Mouse (Mus musculus): ENCODE data around the gene Kif5a. TPM values are rescaled to one million over a fixed set of nuclear protein-coding genes. Genes with fewer than 3 reads are reported as not detected.

The Kif5a gene
- total RNA-seq, 2 experiments from 2014 or later: 978 to 1,176 TPM

- intact Hi-C loops (cut with DNase I): loop anchor here (5.0 kb wide), 1 partner anchor 104 kb away; the partner anchor contains the start of gene Os9
- DNase-seq (ENCODE audit: low spot score in 2 of 2): no peak
These were observed 36.7 kb downstream of the Kif5a start for GRCm38 (mm10) chr10:127226318-127226895.

GRCm38 (mm10) chr10:127225732-127226131 is 37.4 kb downstream of the Kif5a start:
- intact Hi-C loops (cut with DNase I): loop anchor here (5.0 kb wide), 1 partner anchor 103 kb away; the partner anchor contains the start of gene Os9
- DNase-seq (ENCODE audit: low spot score in 2 of 2): peak; percentile 59 to 75

GRCm38 (mm10) chr10:127225213-127225612 is 37.9 kb downstream of the Kif5a start:
- no peak for DNase-seq (ENCODE audit: low spot score in 2 of 2)
- intact Hi-C loops (cut with DNase I): loop anchor here (5.0 kb wide), 1 partner anchor 103 kb away; the partner anchor contains the start of gene Os9

- intact Hi-C loops (cut with DNase I): no loop called here
- DNase-seq (ENCODE audit: low spot score in 2 of 2): no peak
These were observed 44.8 kb downstream of the Kif5a start for GRCm38 (mm10) chr10:127218339-127218738.

GRCm38 (mm10) chr10:127217177-127217576 is 46.0 kb downstream of the Kif5a start:
- DNase-seq (ENCODE audit: low spot score in 2 of 2): no peak
- intact Hi-C loops (cut with DNase I): no loop called here

GRCm38 (mm10) chr10:127216456-127216855 is 46.7 kb downstream of the Kif5a start:
- DNase-seq (ENCODE audit: low spot score in 2 of 2): no peak

GRCm38 (mm10) chr10:127214422-127214803 is 48.7 kb downstream of the Kif5a start:
- DNase-seq (ENCODE audit: low spot score in 2 of 2): no peak
- intact Hi-C loops (cut with DNase I): no loop called here

More at GRCm38 (mm10) chr10:127216456-127216855, 46.7 kb downstream of the Kif5a start:
- intact Hi-C loops (cut with DNase I): no loop called here

GRCm38 (mm10) chr10:127213704-127214421 is 49.3 kb downstream of the Kif5a start:
- no peak for DNase-seq (ENCODE audit: low spot score in 2 of 2)
- intact Hi-C loops (cut with DNase I): no loop called here

- DNase-seq (ENCODE audit: low spot score in 2 of 2): no peak
- intact Hi-C loops (cut with DNase I): no loop called here
These were observed 49.9 kb downstream of the Kif5a start for GRCm38 (mm10) chr10:127213272-127213671.

- intact Hi-C loops (cut with DNase I): loop anchor here (2.0 kb wide), 1 partner anchor 17 kb away; the partner anchor contains the start of gene Dtx3
- peak; percentile 92 to 94 for DNase-seq (ENCODE audit: low spot score in 2 of 2)
These were observed 51.7 kb downstream of the Kif5a start, which contains the start of gene Pip4k2c for GRCm38 (mm10) chr10:127211414-127211854. Gene Pip4k2c (minus strand): TSS chr10:127211585.

GRCm38 (mm10) chr10:127210961-127211405 is 52.2 kb downstream of the Kif5a start:
- intact Hi-C loops (cut with DNase I): loop anchor here (2.0 kb wide), 1 partner anchor 16 kb away; the partner anchor contains the start of gene Dtx3

GRCm38 (mm10) chr10:127209928-127210570 is 53.1 kb downstream of the Kif5a start:
- intact Hi-C loops (cut with DNase I): loop anchor here (2.0 kb wide), 1 partner anchor 15 kb away; the partner anchor contains the start of gene Dtx3
- DNase-seq (ENCODE audit: low spot score in 2 of 2): peak in 1 of 2 experiments; percentile 68

More at GRCm38 (mm10) chr10:127210961-127211405, 52.2 kb downstream of the Kif5a start:
- no peak for DNase-seq (ENCODE audit: low spot score in 2 of 2)

- no peak for DNase-seq (ENCODE audit: low spot score in 2 of 2)
- intact Hi-C loops (cut with DNase I): no loop called here
These were observed 54.2 kb downstream of the Kif5a start for GRCm38 (mm10) chr10:127208921-127209320.

GRCm38 (mm10) chr10:127205373-127205772 is 57.8 kb downstream of the Kif5a start:
- DNase-seq (ENCODE audit: low spot score in 2 of 2): no peak
- intact Hi-C loops (cut with DNase I): no loop called here

- intact Hi-C loops (cut with DNase I): no loop called here
- no peak for DNase-seq (ENCODE audit: low spot score in 2 of 2)
These were observed 58.6 kb downstream of the Kif5a start for GRCm38 (mm10) chr10:127204589-127204988.

- DNase-seq (ENCODE audit: low spot score in 2 of 2): no peak
- intact Hi-C loops (cut with DNase I): no loop called here
These were observed 60.0 kb downstream of the Kif5a start for GRCm38 (mm10) chr10:127203106-127203505.

- no peak for DNase-seq (ENCODE audit: low spot score in 2 of 2)
- intact Hi-C loops (cut with DNase I): no loop called here
These were observed 62.9 kb downstream of the Kif5a start for GRCm38 (mm10) chr10:127200279-127200678.

GRCm38 (mm10) chr10:127199474-127199873 is 63.7 kb downstream of the Kif5a start:
- DNase-seq (ENCODE audit: low spot score in 2 of 2): no peak
- intact Hi-C loops (cut with DNase I): no loop called here

- DNase-seq (ENCODE audit: low spot score in 2 of 2): no peak
- intact Hi-C loops (cut with DNase I): no loop called here
These were observed 64.1 kb downstream of the Kif5a start for GRCm38 (mm10) chr10:127199068-127199467.

- intact Hi-C loops (cut with DNase I): no loop called here
- no peak for DNase-seq (ENCODE audit: low spot score in 2 of 2)
These were observed 64.7 kb downstream of the Kif5a start for GRCm38 (mm10) chr10:127198492-127198891.
